Mouse (Mus musculus): ENCODE measurements around the gene Morn1.
"Not testable (repeated sequence)": the region's sequence is repeated elsewhere in the genome, so short reads cannot be mapped to it uniquely, and the experiment has no call there.

The Morn1 gene

GRCm38 (mm10) chr4:155086108-155087024 is at the start of gene Morn1, which contains the start of gene Rer1:
Gene Morn1 (plus strand): TSS chr4:155086577.
Gene Rer1 (minus strand): TSS chr4:155086382.
- DNase-seq = peak; percentile 99

DNA sequence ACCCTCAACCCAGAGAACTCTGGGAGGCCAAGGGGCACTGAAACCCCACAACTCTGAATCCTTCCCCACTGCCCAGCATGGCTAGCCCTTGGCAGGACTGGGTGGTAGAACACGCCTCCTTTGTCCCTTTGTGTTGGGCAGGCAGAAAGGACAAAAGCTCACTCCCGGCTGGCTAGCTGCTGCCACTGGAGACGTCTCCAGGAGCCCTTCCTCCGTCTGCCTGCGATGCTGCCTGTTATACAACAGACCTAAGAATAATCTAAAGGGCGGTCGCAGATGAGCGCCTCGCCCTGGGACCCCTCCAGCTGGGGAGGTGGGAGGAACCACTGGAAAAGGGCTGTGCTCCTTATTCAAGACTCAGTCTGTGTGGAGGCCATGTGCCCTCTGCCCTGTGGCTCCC is 46.2 kb upstream of the Morn1 start:
- no peak for DNase-seq

GRCm38 (mm10) chr4:155040696-155041095 is 45.7 kb upstream of the Morn1 start:
- no peak for DNase-seq

DNA sequence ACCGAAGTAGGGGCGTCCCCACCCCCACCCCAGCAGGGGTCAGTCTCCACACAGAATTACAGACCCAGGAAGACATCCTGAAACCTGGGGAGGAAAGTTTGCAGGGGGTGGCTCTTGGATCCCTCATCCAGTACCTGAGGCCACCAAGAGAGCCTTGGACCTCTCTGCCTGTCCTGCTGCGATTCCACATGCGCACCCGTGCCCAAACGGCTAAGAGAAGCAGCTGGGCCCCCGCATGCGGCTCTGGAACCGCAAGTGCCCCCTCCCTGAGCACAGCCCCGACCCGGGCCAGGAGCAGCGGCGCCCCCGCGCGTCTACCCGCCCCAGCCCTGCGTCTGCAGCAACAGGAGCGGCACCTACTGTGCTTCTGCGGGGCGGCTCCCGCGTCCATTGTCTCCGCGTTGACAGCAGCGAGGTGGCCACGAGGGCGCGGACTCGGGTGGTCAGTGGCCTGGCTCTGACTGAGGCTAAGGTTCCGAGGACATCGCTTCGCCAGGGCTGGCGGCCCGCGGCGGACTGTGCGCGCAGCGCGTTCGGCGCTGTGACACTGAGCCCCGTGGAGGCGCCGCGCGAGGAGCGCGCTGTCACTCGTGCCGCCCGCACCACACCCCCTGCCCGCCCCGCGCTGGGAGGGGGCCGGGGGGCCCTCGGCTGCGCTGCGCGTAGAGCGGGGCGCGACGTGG is 43.6 kb upstream of the Morn1 start:
- DNase-seq = peak; percentile 21

GRCm38 (mm10) chr4:155043289-155043625 is 43.1 kb upstream of the Morn1 start:
- no peak for DNase-seq

- DNase-seq = no peak
Measured at GRCm38 (mm10) chr4:155046636-155047035, 39.7 kb upstream of the Morn1 start.

- peak; percentile 76 for DNase-seq
Measured at GRCm38 (mm10) chr4:155050116-155050515, 36.3 kb upstream of the Morn1 start.

GRCm38 (mm10) chr4:155056724-155057123 is 29.7 kb upstream of the Morn1 start, which contains the start of gene Plch2:
Gene Plch2 (minus strand): TSS chr4:155056784.
- DNase-seq = no peak

GRCm38 (mm10) chr4:155058325-155058724 is 28.1 kb upstream of the Morn1 start:
- no peak for DNase-seq

DNA sequence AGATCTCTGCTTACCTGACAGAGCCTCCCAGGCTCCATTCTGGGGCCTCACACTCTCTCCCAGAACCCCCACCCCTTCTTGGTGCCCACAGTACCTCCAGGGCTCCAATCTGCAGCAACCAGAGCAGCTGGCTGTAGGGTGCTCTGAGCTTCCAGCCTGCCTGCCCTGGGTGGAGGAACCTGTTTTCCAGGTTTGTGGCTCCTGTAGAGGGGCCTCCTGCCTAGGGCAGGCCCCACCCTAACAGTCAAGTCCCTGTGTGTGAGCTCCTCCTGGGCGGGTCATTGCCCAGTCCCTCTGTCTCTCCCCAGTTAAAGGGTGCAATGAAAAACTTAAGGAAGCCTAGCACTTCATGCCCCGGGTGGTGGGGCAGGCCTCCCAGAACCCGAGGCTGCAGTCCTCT is 22.5 kb upstream of the Morn1 start:
- no peak for DNase-seq

DNA sequence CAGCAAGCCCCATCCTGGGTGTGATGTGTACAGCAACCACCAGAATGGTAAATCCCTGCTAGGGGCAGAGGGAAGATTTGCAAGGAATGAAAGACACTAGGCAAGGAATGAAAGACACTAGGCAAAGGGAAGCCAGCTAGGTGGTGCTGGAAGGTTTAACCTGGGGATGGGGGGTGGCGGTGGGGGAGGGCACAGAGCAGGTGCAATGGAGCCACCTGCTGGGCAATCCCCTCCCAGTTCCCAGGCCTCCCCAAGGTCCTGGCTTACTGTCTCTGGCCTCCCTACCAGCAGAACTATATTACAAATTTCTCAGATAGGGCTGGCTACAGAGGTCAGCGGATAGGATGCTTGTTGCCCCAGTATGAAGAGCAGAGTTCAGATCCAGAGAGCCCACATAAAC is 21.9 kb upstream of the Morn1 start:
- DNase-seq = peak; percentile 42

- peak; percentile 87 for DNase-seq
Measured at GRCm38 (mm10) chr4:155065970-155066833, 20.2 kb upstream of the Morn1 start.

DNA sequence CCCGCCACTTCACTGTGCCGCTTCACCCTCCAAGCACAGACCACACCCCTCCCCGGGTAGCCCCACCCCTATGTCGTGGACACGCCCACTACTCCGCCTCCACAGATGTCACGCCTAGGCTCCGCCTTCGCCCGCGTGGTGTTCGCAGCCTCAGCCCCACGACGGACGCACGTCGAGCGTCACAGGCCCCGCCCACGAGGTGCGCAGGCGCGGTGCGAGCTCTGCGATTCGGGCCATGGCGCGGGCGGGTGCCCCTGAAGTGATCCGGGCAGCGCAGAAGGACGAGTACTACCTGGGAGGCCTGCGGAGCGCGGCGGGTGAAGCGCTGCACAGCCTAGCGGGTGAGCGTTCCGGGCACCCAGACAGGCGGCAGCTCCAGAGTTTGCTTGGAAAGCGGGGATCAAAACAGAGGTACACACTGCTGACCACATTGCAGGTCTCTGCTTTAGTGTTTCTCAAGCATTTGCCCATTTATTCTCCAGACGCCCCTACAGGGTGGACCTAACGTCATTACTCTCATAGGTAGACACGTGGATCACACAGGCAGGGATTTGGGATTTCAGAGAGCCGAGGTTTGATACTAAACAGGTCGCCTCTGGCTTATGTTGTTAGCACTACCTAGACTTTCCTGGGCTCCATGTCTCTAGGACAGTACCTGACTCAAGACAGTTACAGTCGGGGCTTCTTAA is 19.4 kb upstream of the Morn1 start, which contains the start of gene Pex10:
Gene Pex10, plus strand, starts transcription at position 183 of the 689 bp plus-strand sequence.
- peak; percentile 99 for DNase-seq

DNA sequence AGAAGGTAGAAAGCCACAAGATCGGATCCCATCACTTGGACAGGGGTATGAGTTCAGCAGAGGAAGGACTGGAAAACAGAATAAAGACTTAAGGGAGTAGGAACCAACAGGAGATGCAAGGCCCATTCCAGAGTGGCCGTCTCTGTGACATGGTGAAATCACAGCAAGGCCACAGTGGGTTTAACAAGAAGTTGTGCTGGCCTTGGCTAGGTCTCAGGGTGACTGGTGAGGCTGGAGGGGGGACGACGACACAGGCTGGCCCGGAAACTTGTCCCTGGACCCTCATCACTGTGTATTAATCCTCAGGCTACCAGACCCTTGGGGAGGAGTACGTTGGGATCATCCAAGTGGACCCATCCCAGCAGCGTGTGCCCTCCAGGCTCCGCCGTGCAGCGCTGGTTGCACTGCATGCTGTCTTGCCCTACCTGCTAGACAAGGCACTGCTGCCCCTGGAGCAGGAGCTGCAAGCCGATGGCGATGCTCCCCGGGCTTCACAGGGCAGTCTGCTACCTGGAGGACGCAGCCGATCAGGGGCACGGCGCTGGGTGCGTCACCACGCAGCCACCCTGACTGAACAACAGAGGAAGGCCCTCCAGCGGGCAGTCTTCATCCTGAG is 17.9 kb upstream of the Morn1 start:
- no peak for DNase-seq

DNA sequence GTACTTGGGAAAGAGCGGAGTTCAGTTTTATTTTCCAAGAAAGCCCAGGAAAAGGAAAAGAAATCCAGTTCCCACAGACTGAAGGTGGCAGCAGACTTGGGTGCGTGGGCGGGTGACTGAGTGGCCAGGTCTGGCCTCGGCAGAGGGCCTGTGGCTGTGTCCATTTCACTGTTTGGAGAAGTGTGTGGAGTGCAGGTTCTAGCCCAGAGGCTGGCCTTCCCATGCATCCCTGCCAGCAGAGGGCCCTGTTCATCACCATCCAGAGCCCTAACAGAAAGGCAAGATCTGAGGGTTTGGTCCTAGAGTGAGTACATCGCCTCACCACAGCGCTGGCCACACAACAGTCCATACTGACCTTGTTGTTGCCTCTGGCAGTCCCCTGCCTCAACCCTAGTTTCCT is 17.2 kb upstream of the Morn1 start:
- DNase-seq = peak; percentile 46

DNA sequence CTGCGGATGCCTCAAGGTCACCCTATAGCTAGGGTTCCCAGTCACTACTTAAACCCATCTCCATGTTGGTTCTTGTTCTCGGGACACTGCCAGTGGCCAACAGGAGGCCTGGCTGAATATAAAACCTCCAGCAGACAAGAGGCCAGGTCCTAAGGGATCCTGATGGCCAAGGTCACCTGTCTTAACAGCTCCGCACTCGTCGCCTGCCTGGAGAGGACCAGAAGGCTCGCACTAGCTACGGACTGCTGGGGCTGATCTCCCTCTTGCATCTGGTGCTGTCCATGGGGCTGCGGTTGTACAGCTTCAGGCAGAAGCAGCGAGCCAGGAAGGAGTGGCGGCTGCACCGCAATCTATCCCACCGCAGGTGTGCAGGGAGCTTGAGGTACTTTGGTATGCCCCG is 16.2 kb upstream of the Morn1 start:
- DNase-seq = no peak

GRCm38 (mm10) chr4:155070921-155071320 is 15.5 kb upstream of the Morn1 start:
- no peak for DNase-seq

DNA sequence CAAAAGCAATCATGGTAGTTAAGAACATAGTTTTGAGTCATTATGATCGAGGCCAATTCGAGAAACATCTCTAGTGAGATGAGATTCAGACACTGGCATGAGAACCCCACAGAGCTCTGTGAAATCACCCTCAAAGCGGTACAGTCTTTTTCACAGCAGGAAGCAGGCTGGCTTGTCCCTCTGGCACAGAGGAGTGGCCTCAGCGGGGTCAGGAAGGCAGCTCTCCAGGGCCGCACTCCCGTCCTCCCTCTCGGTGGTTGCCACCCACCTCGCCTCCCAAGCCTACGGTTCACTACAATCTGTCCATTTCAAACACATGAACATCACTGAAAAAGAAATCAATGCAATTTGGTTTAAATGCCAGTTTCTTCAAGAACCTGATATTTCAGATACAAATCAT is 12.0 kb upstream of the Morn1 start:
- DNase-seq = no peak

DNA sequence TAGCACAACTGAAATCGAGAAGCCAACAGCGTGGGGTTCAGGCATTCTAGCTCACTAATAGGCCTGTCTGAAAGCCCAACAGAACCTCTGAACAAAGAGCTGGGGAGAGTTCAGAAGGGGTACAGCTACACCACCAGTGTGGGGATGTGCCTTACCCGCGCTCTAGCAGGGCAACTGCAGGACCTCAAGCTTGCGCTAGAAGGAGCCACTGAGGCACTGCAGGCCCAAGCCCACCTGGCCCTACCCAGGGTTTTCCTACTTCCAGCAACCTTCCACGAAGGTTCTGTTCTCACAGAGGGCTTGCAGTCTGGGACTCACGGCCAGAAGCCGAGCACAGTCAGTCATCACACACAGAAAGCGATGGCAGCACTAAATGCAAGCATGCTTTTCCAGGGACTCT is 11.2 kb upstream of the Morn1 start:
- no peak for DNase-seq

DNA sequence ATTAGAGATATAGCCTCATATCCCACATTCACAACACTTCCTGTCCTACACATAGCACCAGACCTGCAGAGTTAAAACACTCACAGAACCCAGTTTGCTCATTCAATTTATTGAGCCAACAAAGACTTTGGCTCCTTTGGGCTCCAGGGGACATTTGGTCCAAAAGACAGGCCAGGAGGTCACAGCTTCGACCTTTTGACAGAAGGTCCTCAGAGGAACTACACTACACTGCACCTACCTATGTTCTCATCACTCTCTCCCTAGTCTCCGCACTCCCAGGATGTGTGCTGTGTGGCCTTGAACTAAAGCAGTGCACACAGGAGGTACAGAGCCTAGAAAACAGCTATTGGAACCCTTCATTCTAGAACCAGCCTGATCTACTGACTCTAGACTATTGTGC is 10.6 kb upstream of the Morn1 start:
- no peak for DNase-seq

GRCm38 (mm10) chr4:155076677-155077076 is 9.7 kb upstream of the Morn1 start:
- no peak for DNase-seq

DNA sequence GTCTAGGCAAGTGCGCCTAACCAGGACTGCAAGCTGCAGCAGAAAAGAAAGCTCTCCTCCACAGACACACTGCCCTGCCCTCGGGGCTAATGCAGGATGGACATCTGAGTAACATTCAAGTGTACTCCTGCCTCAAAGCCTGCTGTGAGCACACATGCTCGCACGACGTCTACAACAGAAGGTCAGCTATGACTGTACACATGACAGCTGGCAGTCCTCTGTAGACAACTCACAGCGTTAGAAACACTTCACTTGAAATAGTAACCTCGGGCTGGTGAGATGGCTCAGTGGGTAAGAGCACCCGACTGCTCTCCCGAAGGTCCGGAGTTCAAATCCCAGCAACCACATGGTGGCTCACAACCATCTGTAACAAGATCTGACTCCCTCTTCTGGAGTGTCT is 7.6 kb upstream of the Morn1 start:
- DNase-seq = not testable (repeated sequence)
